Mouse (Mus musculus): ENCODE data around the gene Nxf1.

GRCm38 (mm10) chr19:8739646-8740045 lies 17.2 kb upstream of the Nxf1 start:
- TF ChIP-seq EP300 (IDR thresholded peaks at IDR 0.05; ENCODE audit: low read depth) (no peak), CTCF (IDR thresholded peaks at IDR 0.05; ENCODE audit: low read depth) (no peak)
